Mouse (Mus musculus): ENCODE data around the gene Atg2a.

The Atg2a gene

DNA sequence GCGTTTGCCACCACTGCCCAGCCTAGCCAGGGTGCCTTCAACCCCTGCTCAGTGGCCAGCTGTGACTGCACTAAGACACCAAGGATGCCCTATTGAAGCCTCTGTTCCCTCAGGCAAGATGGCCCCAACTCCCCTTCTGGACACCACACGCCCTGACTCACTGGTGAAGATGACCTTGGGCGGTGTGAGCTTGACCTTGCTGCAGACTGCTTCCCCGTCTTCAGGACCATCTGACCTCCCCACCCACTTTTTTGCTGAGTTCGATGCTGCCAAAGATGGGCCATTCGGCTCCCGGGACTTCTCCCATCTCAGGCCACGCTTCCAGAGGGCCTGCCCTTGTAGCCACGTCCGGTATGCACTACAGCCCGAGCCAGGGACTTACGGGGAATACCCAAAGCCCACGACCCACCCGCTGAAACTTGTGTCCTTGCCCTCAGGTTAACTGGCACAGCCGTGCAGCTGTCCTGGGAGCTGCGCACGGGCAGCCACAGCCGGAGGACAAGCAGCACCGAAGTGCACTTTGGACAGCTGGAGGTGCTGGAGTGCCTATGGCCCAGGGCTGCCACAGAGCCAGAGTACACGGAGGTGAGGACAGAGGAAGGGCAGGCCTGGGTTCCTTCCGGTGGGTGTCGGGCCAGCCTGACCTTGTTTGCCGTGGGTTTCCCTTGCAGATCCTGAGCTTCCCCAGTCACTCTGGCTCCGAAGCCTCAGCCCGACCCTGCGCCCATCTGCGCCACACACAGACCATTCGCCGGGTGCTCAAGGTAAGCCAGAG, 6.2 kb downstream of the Atg2a start:
- no peak for DNase-seq (ENCODE audit: low read depth)

DNA sequence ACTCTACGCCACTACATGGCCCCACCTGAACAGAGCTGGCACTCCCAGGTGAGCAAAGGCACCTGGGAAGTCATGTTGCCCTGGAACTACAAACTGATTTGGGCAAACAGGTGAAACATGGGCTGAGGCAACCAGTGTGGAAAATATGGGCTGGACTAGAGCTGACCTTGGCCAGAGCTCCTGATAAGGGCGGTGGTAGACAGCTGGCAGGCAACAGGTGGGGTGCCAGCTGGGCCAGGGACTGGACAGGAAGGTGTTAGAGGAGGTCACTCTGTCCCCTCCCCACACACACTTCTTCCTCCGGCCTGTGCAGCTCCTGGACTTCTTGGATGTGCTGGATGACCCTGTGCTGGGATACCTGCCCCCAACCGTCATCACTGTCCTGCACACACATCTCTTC, 11.6 kb downstream of the Atg2a start:
- no peak for DNase-seq (ENCODE audit: low read depth)

DNA sequence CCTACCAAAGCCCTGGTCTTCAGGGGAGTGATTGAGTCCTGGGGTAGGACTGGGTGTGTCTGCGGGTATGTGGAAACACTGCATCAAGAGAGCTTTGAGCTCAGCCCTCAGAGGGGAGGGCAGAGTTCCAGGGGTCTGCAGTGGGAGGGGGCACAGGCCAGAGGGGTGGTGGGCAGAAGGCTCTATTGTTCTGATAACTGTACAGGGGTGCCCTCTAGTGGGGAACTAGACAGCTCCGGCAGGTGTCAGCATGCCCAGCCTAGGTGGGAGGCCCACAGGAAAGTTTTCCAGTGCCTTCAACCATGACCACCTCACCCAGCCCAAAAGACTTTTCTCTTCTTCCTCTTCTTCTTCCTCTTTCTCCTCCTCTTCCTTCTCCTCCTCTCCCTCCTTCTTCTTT, 19.0 kb downstream of the Atg2a start:
- peak; percentile 58 for DNase-seq (ENCODE audit: low read depth)

DNA sequence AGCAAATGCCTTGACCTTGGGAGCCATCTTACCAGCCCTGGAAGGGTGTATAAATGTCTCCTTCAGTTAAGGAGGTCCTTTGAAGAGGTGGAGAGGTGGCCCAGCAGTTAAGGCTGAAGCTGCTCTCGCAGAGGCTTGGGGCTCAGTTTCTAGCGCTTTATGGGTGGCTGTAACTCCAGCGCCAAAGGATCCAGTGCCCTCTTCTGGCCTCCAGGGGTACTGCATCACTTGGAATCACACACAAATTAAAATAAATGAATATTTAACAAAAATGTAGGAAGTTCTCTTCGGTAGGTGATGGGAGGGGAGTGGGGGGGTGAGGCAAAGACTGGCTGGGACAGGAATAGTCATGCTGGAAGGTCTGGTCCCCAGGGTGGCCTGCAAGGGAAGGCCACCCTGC, 19.5 kb downstream of the Atg2a start:
- peak; percentile 35 for DNase-seq (ENCODE audit: low read depth)

DNA sequence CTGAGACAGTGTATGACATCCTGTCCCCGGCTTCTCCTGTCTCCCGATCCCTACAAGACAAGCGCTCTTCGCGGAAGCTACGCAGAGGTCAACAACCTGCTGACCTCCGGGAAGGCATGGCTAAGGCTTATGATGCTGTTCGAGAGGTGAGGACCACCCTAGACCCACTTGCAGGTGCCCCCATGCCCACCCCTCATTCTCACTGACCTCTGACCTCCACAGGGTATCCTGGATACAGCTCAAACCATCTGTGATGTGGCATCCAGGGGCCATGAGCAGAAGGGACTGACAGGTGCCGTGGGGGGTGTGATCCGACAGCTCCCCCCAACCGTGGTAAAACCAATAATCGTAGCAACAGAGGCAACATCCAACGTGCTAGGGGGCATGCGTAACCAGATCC, 19.9 kb downstream of the Atg2a start:
- no peak for DNase-seq (ENCODE audit: low read depth)

DNA sequence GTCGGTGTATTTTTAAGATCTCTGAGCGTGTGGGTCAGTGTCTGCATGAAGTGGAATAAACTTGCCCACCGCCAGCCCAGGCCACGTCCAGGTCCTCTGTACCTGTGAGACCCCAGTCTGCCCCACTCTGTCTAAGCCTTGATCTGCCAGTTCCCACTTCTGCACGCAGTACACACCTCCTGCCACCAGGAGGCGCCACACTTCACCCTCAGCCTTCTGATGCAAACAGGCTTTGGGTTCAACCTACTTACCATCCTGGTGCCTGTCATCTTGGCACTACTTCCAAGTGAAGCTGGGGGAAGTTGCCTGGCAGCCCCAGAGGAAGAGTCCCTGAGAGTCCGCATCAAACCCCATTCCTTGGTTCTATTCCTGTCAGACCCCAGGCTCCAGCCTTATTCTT, 20.8 kb downstream of the Atg2a start:
- DNase-seq (ENCODE audit: low read depth) = peak; percentile 87

DNA sequence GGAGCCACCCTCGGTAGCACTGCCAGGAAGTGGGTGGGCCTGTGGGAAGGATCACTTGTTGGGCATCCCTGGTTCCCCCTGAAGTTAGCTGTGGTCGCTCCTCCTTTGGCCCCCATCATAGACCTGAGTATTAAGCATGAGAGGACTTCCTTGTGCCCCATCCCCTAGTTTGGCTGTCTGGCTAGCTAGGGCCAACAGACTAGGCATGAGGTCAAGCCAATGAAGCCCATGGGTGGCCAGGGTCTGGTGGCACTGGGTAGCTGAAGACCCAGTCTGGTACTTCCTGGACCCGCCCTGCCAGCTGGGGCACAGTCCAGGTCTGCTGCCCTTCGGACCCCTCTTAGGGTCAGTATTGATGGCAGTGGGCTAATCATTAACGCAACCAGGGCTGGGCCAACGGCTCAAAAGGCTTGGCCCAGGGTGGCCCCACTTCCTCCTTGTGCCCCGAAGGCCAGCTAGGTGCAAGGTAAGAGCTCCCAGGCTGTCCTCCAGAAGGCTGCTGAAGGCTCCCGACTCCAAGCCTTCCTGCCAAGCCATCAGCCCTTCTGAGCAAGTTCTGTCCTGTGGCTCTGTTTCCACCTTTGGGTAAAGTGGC, 21.5 kb downstream of the Atg2a start:
- no peak for DNase-seq (ENCODE audit: low read depth)

DNA sequence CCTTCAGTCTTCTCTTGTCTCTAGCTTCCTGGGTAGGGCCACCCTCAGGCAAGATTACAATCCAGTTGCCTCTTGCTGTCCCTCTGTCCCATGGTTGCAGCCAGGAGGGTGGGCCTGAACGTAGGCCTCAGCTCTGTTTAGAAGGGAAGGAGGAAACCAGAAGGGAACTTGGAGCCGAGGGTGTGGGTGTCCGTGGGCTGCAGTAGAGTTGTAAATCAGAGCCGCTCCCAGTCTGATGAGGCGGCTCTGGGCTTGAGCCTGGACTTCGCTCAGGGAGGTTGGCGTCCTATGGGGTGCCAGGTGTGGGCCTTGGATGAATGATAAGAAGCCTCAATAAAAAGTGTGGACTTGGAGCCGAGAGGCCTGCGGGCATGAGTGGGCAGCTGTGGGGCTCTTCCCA, 22.7 kb downstream of the Atg2a start:
- no peak for DNase-seq (ENCODE audit: low read depth)

DNA sequence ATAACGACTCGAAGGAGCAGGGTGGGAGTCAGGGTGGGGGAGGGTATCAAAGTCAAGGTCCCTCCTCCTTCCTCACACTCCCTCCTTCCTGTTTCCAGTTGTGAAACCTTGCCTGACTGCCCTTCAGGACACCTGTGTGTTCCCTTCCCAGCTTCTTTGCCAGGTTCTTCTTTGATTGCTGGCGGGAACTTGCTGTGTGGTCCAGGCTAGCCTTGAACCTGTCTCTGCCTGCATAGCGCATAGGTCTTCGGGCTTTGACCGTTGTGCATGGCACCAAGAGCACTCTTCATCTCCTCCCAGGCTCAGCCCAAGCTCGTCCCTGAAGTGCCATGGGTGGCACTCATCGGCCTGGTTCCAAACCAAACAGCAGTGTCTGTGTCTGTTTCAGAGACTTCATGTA, 23.5 kb downstream of the Atg2a start:
- no peak for DNase-seq (ENCODE audit: low read depth)

DNA sequence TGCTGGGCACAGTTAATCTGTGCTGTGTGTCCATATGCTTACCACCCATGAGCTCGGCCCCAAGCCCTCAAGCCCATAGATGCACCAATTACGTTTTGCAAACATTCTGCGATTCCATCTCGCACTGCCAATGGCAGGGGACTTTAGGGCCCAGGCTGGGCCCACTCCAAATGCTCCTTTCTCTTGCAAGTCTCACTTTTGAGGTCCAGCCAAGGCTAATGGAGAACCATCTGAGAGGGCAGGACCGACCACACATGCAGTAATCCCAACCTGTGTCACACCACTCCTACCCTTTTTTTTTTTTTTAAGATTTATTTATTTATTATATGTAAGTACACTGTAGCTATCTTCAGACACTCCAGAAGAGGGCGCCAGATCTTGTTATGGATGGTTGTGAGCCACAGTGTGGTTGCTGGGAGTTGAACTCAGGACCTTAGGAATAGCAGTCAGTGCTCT, 24.3 kb downstream of the Atg2a start:
- no peak for DNase-seq (ENCODE audit: low read depth)

DNA sequence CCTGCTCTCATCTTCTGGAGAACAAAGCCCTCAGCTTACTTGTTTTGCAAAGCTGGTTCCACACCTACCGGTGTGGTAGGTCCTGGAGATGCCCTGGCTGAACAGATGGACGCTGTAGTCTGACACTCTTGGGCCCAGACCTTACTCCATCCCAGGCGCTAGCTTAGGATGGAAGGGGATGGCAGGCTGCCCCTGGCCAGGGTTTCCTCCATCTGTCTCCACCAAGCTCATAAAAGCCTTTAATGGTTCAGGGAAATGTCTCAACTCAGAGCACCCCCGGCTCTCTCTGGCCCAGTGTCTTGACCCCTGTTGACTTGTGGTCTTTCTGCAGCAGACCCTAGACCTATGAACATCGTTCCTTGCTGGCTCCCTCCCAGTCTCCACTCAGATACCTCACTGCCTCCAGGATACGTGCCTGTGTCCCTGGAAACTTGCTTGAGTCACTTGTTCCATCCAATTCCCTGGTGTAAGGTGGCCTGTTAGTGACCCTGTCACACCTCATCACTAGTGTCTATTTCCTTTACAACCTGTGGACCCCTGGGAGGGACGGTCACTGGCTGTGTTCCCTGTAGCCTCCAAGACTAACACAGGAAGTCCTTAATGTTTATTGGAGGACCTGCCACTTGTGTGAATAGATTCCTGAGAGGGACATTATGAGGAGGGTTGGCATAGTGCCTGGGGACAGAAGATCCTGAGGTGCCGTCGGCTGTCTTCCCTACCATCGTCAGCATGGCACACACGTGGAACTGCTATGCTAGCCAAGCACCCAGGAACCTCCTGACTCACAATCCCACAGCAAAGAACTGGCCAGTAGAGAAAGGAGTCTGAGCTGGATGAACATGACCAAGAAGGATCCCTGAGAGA, 26.1 kb downstream of the Atg2a start:
- no peak for DNase-seq (ENCODE audit: low read depth)

DNA sequence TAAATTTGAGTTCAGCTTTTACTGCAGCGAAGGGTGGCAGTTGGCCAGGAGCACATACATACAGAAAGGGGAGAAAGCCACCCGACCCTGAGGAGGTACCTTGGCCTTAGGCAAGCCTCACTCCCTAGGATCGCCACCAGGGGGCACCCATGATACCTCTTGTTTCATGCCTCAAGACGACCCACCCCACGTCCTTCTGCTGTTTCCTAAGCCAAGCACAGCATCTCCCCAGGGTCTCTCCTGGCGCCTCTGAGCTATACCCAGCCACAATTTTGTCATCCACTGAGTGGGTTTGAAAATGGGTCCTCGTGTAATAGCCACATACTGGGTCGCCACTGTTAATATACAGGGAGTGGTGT, 26.7 kb downstream of the Atg2a start:
- DNase-seq (ENCODE audit: low read depth) = peak; percentile 94

DNA sequence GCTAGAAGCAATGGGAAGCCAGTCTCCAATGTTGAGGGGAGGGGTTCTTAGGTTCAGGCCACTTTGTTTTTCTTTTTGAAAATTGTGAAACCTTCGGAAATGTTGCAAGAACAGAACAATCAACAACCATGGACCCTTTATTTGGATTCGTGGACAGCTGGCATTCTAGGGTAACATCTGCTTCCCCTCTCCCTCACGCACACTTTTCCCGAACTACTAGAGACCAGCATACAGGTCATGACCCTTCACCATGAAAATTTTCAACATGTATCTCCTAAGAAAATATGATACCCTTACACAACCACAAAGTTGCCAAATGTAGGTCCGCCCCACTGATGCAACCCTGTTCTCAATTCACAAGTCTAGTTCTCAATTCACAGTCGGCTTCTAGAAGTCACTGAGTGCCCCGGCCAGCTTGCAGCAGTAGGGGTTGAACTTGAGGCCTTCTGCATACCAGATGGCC, 27.2 kb downstream of the Atg2a start:
- DNase-seq (ENCODE audit: low read depth) = no peak

DNA sequence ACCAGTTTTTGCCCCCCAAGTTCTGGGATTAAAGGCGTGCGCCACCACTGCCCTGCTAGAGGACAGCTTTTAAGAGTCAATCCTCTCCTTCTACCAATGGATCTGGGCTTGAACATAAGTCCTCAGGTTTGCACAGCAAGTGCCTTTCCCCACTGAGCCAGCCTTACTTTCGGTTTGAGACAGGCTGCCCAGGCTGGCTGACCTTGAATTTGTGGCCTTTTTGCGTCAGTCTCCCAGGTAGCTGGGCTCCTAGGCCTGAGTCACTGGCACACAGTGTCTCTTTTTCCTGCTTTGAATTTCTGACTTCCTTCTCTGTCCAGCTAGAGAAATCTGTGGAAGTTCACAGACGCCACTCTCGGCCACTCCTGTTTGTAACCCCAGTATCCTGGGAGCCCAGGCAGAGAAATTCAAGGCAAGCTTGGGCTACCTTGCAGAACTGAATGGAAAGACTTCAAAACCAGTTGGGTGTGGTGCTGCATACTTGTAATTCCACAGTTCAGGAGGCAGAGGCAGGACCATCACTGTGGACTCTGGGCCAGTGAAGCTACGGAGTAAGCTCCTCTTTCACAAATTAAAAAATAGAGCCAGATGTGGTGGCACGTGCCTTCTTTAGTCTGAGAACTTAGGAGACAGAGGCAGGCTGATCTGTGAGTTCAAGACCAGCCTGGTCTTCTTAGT, 28.5 kb downstream of the Atg2a start:
- DNase-seq (ENCODE audit: low read depth) = no peak

DNA sequence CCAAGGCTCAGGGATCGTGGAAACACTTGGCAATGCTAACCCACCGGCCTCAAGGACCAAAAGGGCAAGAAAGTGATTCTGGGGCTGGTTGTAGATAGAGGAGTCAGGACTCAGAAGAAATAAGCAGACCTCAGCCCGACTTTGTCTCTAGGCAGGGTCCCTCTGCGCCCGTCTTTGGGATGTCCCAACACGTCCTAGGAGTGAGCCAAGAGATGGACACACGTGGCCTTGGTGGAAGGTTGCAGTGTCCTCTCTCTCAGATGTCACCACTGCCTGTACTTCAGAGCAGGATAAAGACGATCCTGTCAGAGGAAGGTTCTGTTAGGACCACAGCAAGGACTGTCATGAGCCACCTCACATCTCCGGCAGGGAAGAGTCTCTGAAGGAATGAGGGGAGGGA, 29.2 kb downstream of the Atg2a start:
- DNase-seq (ENCODE audit: low read depth) = no peak

DNA sequence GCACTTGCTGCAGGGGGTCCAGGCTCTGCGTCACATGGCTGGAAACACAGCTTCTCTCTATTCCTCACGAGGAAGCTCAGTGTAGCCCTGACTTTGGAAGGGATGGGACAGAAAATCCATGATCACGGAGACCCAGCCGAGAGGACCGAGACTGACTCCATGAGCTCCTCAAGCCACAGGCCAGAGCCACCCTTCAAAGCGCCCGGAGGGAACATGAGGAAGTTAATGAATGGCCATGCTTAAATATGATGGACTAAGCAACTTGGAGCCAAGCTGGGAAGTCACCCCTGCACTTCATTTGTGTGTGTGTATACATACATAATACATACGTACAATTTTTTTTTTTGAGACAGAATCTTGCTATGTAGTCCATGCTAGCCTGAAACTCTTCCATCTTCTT, 29.7 kb downstream of the Atg2a start:
- no peak for DNase-seq (ENCODE audit: low read depth)

DNA sequence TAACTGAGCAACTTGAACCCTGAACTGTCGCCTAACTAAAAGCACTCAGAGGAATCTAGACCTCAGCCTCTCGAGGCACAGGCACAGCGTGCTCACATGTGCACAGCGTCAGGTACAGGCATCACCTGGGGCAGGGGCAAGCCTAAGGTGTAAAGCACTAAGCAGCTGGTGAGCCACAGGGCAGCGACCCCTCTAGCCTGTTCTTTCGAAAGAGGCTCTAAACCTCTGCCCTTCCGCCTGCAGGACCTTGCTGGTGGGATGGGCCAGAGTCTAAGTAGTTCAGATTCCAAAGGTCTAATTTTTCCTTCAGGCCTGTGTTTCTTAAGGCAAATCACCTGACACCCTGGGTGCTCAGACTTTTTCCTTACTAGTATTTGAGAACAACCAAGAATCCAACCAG, 30.6 kb downstream of the Atg2a start:
- no peak for DNase-seq (ENCODE audit: low read depth)

DNA sequence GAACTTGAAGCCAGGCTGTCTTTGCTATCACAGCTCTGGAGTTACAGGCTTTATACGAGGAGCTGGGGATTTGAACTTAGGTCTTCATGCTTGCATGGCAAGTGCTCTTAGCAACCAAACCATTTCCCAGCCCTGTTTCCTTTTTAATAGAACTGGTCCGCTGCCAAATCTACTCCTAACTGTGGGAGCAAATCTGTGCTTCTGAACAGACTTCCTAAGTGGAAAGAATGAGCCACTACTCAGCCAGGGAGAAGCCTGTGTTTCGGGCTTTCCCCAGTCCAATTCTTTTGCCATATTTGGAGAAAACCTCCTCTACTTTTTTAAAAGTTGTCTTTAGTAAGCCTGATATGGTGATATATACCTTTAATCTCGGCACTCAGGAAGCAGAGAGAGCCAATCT, 31.3 kb downstream of the Atg2a start:
- no peak for DNase-seq (ENCODE audit: low read depth)

DNA sequence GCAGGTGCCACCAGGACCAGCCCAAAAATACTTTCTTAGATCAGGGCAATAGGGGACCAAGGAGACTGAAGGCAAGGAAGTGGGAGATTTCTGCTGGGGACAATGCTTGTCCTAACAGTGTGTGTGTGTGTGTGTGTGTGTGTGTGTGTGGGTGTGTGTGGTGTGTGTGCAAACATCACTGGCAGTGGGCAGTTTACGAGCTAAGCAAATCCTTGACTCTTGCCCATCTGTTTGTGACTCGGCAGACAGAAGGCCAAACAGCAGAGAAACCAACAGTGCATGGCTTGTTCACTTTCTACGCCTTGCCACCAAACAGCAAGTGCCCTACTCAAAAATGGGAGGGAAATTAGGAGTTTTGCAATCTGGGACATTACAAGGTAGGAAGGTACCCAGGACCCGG, 32.1 kb downstream of the Atg2a start:
- DNase-seq (ENCODE audit: low read depth) = no peak

DNA sequence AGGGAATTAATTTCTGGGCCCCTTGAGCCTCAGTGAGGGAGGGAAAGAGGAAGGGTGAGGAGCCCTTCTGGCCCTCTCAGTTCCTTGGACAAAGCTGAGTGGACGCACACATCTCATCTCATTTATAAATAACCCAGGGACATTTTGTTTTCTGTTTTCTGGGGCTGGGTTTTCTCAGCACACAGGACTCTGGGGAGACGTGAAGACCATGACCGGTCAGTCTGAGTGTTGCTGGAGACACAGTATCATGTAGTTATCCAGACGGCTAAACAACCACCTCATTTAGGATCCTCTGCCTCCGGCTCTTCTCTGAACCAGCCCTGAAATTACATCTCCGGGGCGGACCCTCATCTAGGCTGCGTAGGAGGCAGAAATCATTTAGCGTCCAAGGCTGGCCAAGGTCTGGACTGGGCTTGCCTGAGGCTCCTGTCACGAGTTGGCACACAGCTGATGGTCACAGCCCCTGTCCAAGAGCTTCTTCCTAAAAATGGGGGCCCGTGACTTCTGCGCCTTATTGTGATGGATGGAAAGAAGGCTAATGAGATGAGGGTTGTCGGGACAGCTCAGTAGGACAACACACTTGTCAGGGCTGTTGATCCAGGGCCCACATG, 32.6 kb downstream of the Atg2a start:
- no peak for DNase-seq (ENCODE audit: low read depth)

DNA sequence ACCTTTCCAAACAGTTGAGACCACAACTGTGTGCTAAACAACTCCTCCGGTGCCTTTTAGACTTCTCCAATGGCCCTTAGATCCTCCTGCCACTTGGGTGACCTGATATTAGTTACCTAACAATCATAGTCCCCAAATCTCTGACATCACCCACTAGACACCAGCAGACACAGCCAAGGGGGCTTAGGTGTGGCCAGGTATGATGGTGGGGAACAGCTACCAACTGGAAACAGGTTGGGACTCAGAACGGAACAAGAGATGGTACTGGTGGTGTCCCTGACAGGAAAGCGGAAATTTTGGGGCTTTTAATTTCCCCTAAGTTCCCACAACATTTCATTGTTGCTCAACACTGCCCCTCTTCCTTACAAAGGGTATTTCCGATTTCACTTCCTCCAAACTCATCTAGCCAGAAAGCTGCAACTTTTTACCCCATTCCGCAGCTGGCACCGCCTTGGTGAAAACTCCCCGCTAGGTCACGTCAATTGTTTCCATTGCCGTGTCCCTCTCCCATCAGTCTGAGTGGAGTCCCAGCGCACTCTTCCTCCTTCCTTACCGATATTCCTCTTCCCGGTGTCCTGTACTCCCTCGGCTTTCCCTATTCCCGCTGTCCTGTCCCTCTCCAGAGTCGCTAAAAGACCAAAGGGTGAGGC, 34.4 kb downstream of the Atg2a start:
- DNase-seq (ENCODE audit: low read depth) = peak; percentile 81
